Mouse (Mus musculus) adipocyte (in vitro differentiated cells): ENCODE results near the gene Dusp23.

Experiments
- DNase-seq: peaks from one replicate; pipeline ENCODE4 v3.0.0-alpha.2; 2016; ENCODE audit warnings: low spot score

Dusp23 gene

DNA sequence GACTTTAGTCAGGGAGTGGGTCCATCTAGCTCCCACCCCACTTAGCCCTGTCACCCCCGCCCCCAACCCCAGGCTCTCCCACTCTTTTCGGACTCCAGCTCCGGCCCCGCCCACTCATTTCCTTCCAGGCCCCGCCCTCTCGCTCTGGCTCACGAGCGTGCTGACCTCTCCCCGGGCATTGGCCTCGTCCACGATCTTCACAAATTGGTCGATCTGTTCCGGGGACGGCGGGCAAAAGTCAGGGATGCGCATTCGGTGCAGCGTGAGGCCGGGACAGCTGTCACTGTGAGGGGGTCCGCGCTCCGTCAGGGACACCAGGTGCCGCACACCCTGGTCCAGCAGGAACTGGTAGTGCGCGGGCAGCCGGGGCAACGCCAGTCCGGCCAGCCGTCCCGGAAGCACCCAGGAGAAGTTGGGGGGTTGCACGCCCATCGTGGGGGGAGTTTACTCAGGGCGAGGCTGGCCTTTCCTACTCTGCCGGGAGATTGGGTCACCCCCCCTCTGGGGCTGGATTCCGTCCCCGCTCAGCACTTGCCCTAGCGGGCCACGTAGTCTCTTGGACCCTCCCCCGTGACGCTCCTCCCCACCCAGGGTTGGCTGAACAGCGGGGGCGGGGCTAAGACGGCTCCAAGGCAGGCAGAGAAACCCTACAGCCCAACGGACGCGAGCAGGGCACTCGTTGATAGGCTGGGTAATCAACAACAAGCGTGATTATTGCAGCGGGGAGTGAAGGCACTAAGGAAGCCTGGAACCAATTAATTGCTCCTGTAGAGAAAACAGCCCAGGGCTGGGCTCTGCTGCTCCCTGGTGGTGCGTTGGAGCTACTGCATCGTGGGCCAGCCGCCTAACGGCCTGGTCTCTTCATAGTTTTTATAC is at the start of gene Dusp23:
Dusp23 (minus strand) TSS at position 512 of the 876 bp plus-strand sequence.
- peak; percentile 94 for DNase-seq

- DNase-seq: no peak
Observed at GRCm38 (mm10) chr1:172680742-172681141, 48.0 kb upstream of the Dusp23 start.

DNA sequence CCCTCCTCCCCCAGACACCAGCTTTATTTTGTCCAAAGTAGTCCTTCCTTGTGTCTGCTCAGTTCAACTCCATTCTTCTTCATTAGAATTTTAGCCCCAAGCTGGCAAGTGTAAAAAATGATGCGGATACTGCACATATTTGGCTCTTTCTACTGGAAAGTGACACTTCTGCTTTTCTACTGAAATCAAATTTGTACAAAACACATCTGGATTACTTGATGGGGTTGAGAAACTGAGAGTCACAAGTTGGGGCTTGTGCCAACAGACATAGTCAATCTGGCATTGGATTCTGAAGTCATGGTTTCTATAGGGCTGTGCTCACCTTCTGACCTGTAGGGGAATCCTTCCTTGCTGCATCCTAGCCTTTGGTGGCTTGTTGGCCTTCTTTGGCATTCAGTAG is 38.0 kb upstream of the Dusp23 start:
- DNase-seq: no peak

- DNase-seq: no peak
Observed at GRCm38 (mm10) chr1:172667597-172667996, 34.8 kb upstream of the Dusp23 start.

GRCm38 (mm10) chr1:172665457-172665856 is 32.7 kb upstream of the Dusp23 start:
- no peak for DNase-seq

DNA sequence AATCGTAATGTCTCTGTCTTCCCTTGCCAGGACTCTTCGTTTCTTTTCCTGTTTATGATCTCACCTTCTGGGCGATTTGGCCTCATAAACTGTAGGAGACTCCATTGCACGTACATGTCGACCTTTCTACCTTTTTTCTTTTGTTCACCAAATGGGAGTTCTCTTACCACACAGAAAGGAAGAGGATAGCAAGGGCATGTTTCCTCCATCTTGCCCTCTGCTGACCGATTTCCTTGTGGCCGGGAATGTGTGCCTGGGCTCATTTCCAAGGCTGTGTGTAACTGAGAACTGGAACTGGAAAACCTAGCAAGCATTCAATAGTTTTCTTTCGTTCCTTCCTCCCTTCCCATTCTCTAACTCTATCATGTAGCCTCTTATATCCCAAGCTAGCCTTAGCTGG is 26.9 kb upstream of the Dusp23 start:
- DNase-seq: no peak

DNA sequence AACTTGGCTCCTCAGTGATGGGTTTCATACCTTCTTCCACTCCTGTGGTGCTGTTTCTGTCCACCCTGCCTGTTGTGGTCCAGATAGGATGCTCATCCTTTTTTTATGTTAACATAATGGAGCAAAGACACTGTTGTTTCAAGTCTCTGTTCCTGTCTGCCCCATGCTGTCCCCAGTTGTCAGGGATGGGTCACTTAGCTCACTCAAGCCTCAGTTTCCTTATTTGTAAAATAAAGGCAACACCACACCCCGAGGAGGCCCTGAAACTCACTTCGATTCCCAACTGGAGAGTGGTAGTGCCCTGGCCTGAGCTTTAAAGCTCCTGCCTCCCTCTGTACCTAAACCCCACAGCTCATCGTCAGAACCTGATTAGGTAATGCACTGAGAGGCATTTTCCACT is 24.5 kb upstream of the Dusp23 start:
- DNase-seq: no peak

DNA sequence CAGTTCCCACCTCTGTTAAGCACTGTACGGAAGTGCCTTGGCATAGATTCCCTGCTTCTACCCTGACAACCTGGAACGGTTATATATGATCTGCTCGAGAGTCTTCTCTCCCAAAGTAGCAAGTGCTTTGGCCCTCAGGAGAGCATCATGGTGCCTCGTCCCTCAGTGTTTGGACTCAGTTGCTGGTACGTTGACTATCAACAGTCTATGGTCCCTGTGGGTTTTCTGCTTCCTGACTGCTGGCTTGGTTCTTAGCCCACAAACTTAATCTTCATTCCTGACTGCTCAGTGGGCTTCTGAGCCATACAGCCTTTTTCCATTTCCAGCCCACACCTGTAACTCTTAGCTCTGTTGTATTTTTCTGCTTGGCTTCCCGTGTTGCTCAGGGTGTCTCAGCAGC is 21.1 kb upstream of the Dusp23 start:
- no peak for DNase-seq

- no peak for DNase-seq
Observed at GRCm38 (mm10) chr1:172652040-172652662, 19.4 kb upstream of the Dusp23 start.

DNA sequence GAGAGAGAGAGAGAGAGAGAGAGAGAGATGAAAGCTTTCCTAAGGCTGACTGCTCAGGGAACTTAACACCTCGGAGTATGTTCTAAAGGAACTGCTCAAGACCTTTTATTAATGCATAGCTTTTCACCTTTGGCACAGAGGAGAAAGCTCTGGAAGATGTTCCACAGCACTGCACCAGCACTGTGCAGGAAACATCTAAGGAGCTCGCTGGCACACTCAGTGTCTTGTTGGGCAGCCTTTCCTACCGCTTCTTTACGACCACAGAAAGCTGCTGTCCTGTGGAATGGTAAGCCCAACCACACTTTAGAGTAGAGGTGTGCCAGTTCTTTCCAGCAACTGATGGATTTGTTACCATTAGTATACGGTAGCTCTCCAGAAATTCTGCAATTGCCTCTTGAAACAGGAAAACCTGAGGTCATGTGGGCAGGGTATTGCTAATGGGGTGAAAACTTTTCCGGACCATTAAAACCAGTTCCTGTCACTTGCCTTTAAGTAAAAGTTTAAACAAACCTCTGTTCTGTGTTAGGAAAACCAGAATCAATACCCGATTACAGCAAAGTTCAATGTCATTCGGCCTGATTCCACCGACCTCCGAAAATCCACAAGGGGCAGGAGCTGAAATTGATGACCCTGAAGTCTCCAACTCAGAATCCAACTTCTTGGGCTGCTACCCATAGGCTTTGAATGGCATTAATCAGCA is 18.7 kb upstream of the Dusp23 start:
- DNase-seq: no peak

- no peak for DNase-seq
Observed at GRCm38 (mm10) chr1:172650519-172651287, 17.9 kb upstream of the Dusp23 start.

DNA sequence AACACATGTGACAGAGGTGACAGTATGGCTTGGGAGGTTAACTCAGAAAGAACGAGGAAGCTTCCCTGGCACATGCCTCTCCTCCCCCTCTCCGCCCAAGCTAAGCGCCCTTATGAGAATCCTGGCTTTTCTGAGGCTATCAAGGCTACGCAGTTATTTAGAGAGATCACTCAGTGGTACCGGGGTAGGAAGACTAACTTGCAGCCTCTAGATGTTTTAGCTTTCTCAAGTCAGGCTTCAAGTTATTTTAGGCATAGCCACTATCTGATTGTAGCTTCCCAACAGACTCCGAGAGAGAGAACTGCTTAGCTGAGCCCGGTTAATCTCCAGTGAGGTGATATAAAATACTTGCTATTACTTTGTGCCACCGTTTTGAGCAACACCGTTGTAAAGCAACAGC is 16.6 kb upstream of the Dusp23 start:
- no peak for DNase-seq

- no peak for DNase-seq
Observed at GRCm38 (mm10) chr1:172647236-172647635, 14.5 kb upstream of the Dusp23 start.

- no peak for DNase-seq
Observed at GRCm38 (mm10) chr1:172638781-172639180, 6.0 kb upstream of the Dusp23 start.

GRCm38 (mm10) chr1:172637801-172638200 is 5.0 kb upstream of the Dusp23 start:
- DNase-seq: no peak

DNA sequence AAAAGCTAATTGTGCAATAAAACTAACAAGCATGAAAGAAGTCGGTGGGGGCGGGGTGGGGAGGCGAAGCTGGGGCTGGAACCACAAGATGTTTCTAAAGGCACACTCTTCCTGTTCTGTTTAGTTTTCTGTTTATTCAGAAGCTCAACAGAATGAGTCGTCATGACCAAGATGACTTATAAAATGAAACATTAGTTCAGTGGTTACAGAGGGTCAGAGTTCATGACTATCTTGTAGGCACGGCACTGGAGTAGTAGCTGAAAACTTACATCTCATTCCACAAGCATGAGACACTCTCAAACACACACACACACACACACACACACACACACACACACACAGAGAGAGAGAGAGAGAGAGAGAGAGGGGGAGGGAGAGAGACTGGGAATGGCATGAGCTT is 3.5 kb upstream of the Dusp23 start:
- DNase-seq: no peak

DNA sequence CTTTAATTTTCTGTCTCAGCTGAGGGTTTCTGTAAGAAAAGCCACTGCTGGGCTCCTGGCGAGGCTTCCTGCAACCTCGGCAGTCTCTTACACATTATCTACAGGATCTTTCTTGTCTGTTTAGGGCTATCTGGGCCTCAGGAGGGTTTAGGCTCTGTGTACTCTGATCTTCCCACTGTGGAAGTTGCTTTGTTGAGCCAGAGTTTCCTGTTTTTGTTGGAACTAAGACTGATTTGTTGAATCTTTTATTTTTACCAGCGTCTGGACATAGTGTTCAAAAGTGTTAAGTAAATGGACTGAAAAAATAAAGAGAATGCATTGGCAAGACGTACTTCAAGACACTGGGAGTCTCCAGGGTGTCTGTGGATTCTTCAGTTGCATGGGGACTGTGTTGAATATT is 2.5 kb upstream of the Dusp23 start:
- no peak for DNase-seq

GRCm38 (mm10) chr1:172634136-172634535 is 1.4 kb upstream of the Dusp23 start:
- no peak for DNase-seq

DNA sequence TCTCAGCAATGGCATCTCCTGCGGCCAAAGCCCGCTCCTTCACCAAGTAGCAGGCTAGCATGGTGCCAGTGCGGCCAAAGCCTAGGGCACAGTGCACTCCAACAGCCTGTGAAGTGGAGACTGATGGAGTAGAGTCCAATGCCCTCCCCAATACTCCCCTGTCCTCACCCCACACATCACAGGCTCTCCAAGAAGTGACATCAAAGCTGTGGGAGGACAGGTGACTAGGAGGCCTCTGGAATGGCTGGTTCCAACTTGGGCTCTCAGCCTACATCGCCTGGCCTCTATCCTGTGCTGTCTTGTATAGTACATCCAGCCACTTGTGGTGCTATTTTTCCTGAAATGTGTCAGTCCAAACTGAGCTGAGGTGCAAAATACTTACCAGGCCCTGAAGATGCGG is 1.0 kb downstream of the Dusp23 start:
- no peak for DNase-seq

GRCm38 (mm10) chr1:172629831-172630230 is 2.9 kb downstream of the Dusp23 start:
- no peak for DNase-seq

DNA sequence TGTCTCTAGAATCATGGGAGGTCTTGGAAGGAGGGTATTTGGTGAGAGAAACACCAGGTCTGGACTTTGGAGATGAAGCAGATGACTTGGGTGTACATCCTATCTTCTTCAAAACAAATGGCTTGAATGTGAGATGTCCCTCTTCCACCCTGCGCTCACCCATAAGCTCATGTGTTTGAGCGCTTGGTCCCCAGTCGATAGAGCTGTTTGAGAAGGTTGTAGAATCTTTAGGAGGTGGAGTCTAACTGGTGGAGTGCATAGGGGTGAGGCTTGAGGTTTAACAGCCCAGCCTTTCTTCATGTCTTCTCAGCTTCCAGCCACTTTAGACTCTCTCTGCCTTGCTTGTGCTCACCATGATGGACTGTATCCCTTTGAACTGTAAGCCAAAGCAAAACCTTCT is 6.5 kb downstream of the Dusp23 start:
- no peak for DNase-seq

- no peak for DNase-seq
Observed at GRCm38 (mm10) chr1:172624081-172624480, 8.7 kb downstream of the Dusp23 start.
